Mouse (Mus musculus): ENCODE results near the gene Rpa1.
A peak's percentile ranks its signal among the peaks of the same experiment; 100 is the strongest.
"Not testable (repeated sequence)": the region's sequence is repeated elsewhere in the genome, so short reads cannot be mapped to it uniquely, and the experiment has no call there.

DNA sequence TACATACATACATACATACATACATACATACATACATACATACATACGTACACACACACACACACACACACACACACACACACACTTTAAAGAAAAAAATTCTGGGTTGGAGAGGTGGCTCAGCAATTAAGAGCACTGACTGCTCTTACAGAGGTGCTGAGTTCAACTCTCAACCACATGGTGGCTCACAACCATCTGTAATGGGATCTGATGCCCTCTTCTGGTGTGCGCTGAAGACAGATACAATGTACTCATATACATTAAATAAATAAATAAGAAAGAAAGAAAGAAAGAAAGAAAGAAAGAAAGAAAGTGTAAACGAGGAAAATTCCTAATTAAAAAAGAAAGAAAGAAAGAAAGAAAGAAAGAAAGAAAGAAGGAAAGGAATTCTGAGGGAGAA is 64.3 kb downstream of the Rpa1 start:
- TF ChIP-seq MYC (IDR thresholded peaks at IDR 0.05; ENCODE audit: low read depth, low read length) (0 out of 2 replicates have a peak, but pooled peaks have one; percentile 33), CTCF (conservative IDR thresholded peaks at IDR 0.05 in 1 of 2, IDR thresholded peaks at IDR 0.05 in 1 of 2; ENCODE audit: low read depth in 2 of 2, low read length in 2 of 2) (peak in 1 of 2 experiments; percentile 76; a peak in 2 of 4 replicates)
- TF ChIP-seq MXI1 (IDR thresholded peaks at IDR 0.05; ENCODE audit: low read depth, low read length) = not testable (repeated sequence)
